Mouse (Mus musculus) inflammation-experienced regulatory T-cells, adult 16 weeks (primary cell): ENCODE results near the gene Hist1h2bb. TPM values are rescaled to one million over a fixed set of nuclear protein-coding genes. Genes with fewer than 3 reads are reported as not detected.

ENCODE experiments used
- polyA plus RNA-seq: library from polyadenylated mRNA; unstranded; fragments of 100-300 nt; shearing (Covaris generic); gene quantifications from one replicate; pipeline ENCODE4 v1.2.1, GENCODE M21; 2017

Hist1h2bb gene
- 2.5 TPM for polyA plus RNA-seq

GRCm38 (mm10) chr13:23746201-23747080, at the start of gene Hist1h2bb:
Gene Hist1h2bb, plus strand, starts transcription at chr13:23746734.

GRCm38 (mm10) chr13:23698300-23698693, 48.2 kb upstream of the Hist1h2bb start, which contains the start of gene Hist1h4c:
Gene Hist1h4c, minus strand, starts transcription at chr13:23698454.

GRCm38 (mm10) chr13:23710374-23711089, 36.0 kb upstream of the Hist1h2bb start, which contains the start of gene Hfe:
Gene Hfe, minus strand, starts transcription at chr13:23710854.

GRCm38 (mm10) chr13:23738677-23739068, 7.9 kb upstream of the Hist1h2bb start, which contains the start of gene Hist1h1c:
Gene Hist1h1c, plus strand, starts transcription at chr13:23738808.

GRCm38 (mm10) chr13:23745381-23746161, 963 bp upstream of the Hist1h2bb start, which contains the start of gene Hist1h3c:
Gene Hist1h3c, minus strand, starts transcription at chr13:23745602.

GRCm38 (mm10) chr13:23750839-23751477, 4.4 kb downstream of the Hist1h2bb start, which contains the start of gene Hist1h2ab:
Gene Hist1h2ab, plus strand, starts transcription at chr13:23751126.

GRCm38 (mm10) chr13:23752067-23752741, 5.7 kb downstream of the Hist1h2bb start, which contains the start of gene Hist1h3b:
Gene Hist1h3b, plus strand, starts transcription at chr13:23752267.

GRCm38 (mm10) chr13:23756790-23757189, 10.3 kb downstream of the Hist1h2bb start, which contains the start of gene Hist1h4b:
Gene Hist1h4b, plus strand, starts transcription at chr13:23757013.

GRCm38 (mm10) chr13:23760972-23761864, 14.7 kb downstream of the Hist1h2bb start, which contains the start of gene Hist1h4a:
Gene Hist1h4a, minus strand, starts transcription at chr13:23761230.

GRCm38 (mm10) chr13:23761871-23762821, 15.6 kb downstream of the Hist1h2bb start, which contains the start of gene Hist1h3a:
Gene Hist1h3a, minus strand, starts transcription at chr13:23762386.

GRCm38 (mm10) chr13:23763586-23764323, 17.2 kb downstream of the Hist1h2bb start, which contains the start of gene Hist1h1a:
Gene Hist1h1a, plus strand, starts transcription at chr13:23763666.

GRCm38 (mm10) chr13:23769613-23770012, 23.1 kb downstream of the Hist1h2bb start, which contains the start of gene Trim38:
Gene Trim38, plus strand, starts transcription at chr13:23769913.

Other genes with a start within 250 kb of the Hist1h2bb start
- gene Hist1h4h, start 215.7 kb upstream of the Hist1h2bb start, polyA plus RNA-seq: 4.6 TPM
- not detected for gene Hist1h2af, start 212.8 kb upstream of the Hist1h2bb start, polyA plus RNA-seq
- not detected for gene Hist1h3g, start 211.3 kb upstream of the Hist1h2bb start, polyA plus RNA-seq
- 0.29 TPM for gene Hist1h2bh, start 203.3 kb upstream of the Hist1h2bb start, polyA plus RNA-seq
- 0.24 TPM for gene Hist1h3f, start 202.7 kb upstream of the Hist1h2bb start, polyA plus RNA-seq
- gene Hist1h4f, start 195.1 kb upstream of the Hist1h2bb start, polyA plus RNA-seq: not detected
- 0.40 TPM for gene Hist1h1d, start 193.5 kb upstream of the Hist1h2bb start, polyA plus RNA-seq
- gene Hist1h3e, start 184.4 kb upstream of the Hist1h2bb start, polyA plus RNA-seq: 0.90 TPM
- 1.6 TPM for gene Hist1h2ae, start 175.5 kb upstream of the Hist1h2bb start, polyA plus RNA-seq
- gene Hist1h2bg, start 175.3 kb upstream of the Hist1h2bb start, polyA plus RNA-seq: 2.2 TPM
- 1.3 TPM for gene Hist1h2bf, start 172.5 kb upstream of the Hist1h2bb start, polyA plus RNA-seq
- not detected for gene Hist1h2ad, start 172.4 kb upstream of the Hist1h2bb start, polyA plus RNA-seq
- not detected for gene Hist1h3d, start 171.0 kb upstream of the Hist1h2bb start, polyA plus RNA-seq
- gene Hist1h4d, start 165.1 kb upstream of the Hist1h2bb start, polyA plus RNA-seq: 32.4 TPM
- 5.6 TPM for gene Hist1h2be, start 125.6 kb upstream of the Hist1h2bb start, polyA plus RNA-seq
- gene Hist1h1e, start 124.2 kb upstream of the Hist1h2bb start, polyA plus RNA-seq: 16.6 TPM
- gene Hist1h2ac, start 62.8 kb upstream of the Hist1h2bb start, polyA plus RNA-seq: 0.23 TPM
- 8.8 TPM for gene Hist1h2bc, start 62.5 kb upstream of the Hist1h2bb start, polyA plus RNA-seq
- gene Hist1h1t, start 50.9 kb upstream of the Hist1h2bb start, polyA plus RNA-seq: not detected
- 2.7 TPM for gene Hist1h4c, start 48.3 kb upstream of the Hist1h2bb start, polyA plus RNA-seq
- gene Hfe, start 35.9 kb upstream of the Hist1h2bb start, polyA plus RNA-seq: 2.8 TPM
- gene Hist1h1c, start 7.9 kb upstream of the Hist1h2bb start, polyA plus RNA-seq: 17.4 TPM
- gene Hist1h3c, start 1.1 kb upstream of the Hist1h2bb start, polyA plus RNA-seq: 0.50 TPM
- gene Hist1h2ab, start 4.4 kb downstream of the Hist1h2bb start, polyA plus RNA-seq: 0.79 TPM
- not detected for gene Hist1h3b, start 5.5 kb downstream of the Hist1h2bb start, polyA plus RNA-seq
- 11.3 TPM for gene Hist1h4b, start 10.3 kb downstream of the Hist1h2bb start, polyA plus RNA-seq
- not detected for gene Hist1h4a, start 14.5 kb downstream of the Hist1h2bb start, polyA plus RNA-seq
- gene Hist1h3a, start 15.7 kb downstream of the Hist1h2bb start, polyA plus RNA-seq: 1.9 TPM
- 0.95 TPM for gene Hist1h1a, start 16.9 kb downstream of the Hist1h2bb start, polyA plus RNA-seq
- not detected for gene Trim38, start 23.2 kb downstream of the Hist1h2bb start, polyA plus RNA-seq
- not detected for gene Slc17a2, start 60.3 kb downstream of the Hist1h2bb start, polyA plus RNA-seq
- gene Slc17a3, start 92.7 kb downstream of the Hist1h2bb start, polyA plus RNA-seq: not detected
- not detected for gene Slc17a1, start 121.0 kb downstream of the Hist1h2bb start, polyA plus RNA-seq
- not detected for gene Slc17a4, start 168.3 kb downstream of the Hist1h2bb start, polyA plus RNA-seq
- gene Hist1h2ba, start 187.4 kb downstream of the Hist1h2bb start, polyA plus RNA-seq: not detected
- not detected for gene Hist1h2aa, start 187.7 kb downstream of the Hist1h2bb start, polyA plus RNA-seq
- not detected for gene Scgn, start 244.5 kb downstream of the Hist1h2bb start, polyA plus RNA-seq